Mouse (Mus musculus) forebrain, postnatal 0 days (tissue): Measurements from ENCODE around the gene Krtap28-13. TPM values are rescaled to one million over a fixed set of nuclear protein-coding genes. Genes with fewer than 3 reads are reported as not detected.

ENCODE experiments used
- ATAC-seq: fragments of 200-750 bp; cut with Nextera tagmentation; 2 replicates; pipeline ENCODE4 v1.8.0; 2017; ENCODE audit warnings: mild to moderate bottlenecking, moderate library complexity
- DNase-seq: peaks from one replicate; pipeline ENCODE4 v3.0.0-alpha.2; 2015
- H3K27ac ChIP-seq: fragments of 300-500 bp; sonication (generic); 2 replicates; pipeline ENCODE4 v1.5.1; 2014; ENCODE audit warnings: low read depth, mild to moderate bottlenecking, antibody characterized with exemption, low read length, moderate library complexity, mixed read lengths
- H3K27me3 ChIP-seq: fragments of 300-500 bp; sonication (generic); 2 replicates; pipeline ENCODE4 v1.6.1; 2014; ENCODE audit warnings: mild to moderate bottlenecking, low read length, mixed read lengths; ENCODE audit not compliant: insufficient read depth
- H3K36me3 ChIP-seq: fragments of 300-500 bp; sonication (generic); 2 replicates; pipeline ENCODE4 v1.6.1; 2014; ENCODE audit warnings: mild to moderate bottlenecking, moderate library complexity; ENCODE audit not compliant: insufficient read depth
- H3K4me1 ChIP-seq: fragments of 300-500 bp; sonication (generic); 2 replicates; pipeline ENCODE4 v1.6.1; 2014; ENCODE audit warnings: antibody characterized with exemption; ENCODE audit not compliant: insufficient read depth
- H3K4me2 ChIP-seq: fragments of 300-500 bp; sonication (generic); 2 replicates; pipeline ENCODE4 v1.6.1; 2014; ENCODE audit warnings: low read depth, mild to moderate bottlenecking, moderate library complexity
- H3K4me3 ChIP-seq: fragments of 300-500 bp; sonication (generic); 2 replicates; pipeline ENCODE4 v1.5.1; 2014; ENCODE audit warnings: low read depth, low read length, mixed read lengths
- H3K9ac ChIP-seq: fragments of 300-500 bp; sonication (generic); 2 replicates; pipeline ENCODE4 v1.6.1; 2014; ENCODE audit warnings: mild to moderate bottlenecking
- H3K9me3 ChIP-seq: fragments of 300-500 bp; sonication (generic); 2 replicates; pipeline ENCODE4 v1.6.1; 2016; ENCODE audit warnings: low read length
- CTCF ChIP-seq: sonication (generic); IDR thresholded peaks from 2 replicates; pipeline ENCODE4 v1.5.1; 2016; ENCODE audit warnings: antibody characterized with exemption, control low read depth, low read depth
- WGBS: fragments of 180-500 bp; shearing (Covaris S2); extraction: QIAGEN DNeasy Blood & Tissue Kit; methylation state at CpG from one replicate; pipeline ENCODE4 v1.1.7; 2014; 5-methylcytosine and 5-hydroxymethylcytosine counted together
- polyA plus RNA-seq: library from polyadenylated mRNA; unstranded; fragments of >200 nt; fragmentation: Nextera tagmentation; extraction: Ambion mirVana; gene quantifications from 2 replicates; pipeline ENCODE4 v1.2.1, GENCODE M21; 2015
- total RNA-seq: library from RNA; depleted of rRNA; stranded (reverse); fragments of >200 nt; gene quantifications from 2 replicates; pipeline ENCODE4 v1.2.3, GENCODE M21; 2014

Krtap28-13 gene
- total and polyA plus RNA-seq, 2 experiments from 2014 or later: not detected

DNA sequence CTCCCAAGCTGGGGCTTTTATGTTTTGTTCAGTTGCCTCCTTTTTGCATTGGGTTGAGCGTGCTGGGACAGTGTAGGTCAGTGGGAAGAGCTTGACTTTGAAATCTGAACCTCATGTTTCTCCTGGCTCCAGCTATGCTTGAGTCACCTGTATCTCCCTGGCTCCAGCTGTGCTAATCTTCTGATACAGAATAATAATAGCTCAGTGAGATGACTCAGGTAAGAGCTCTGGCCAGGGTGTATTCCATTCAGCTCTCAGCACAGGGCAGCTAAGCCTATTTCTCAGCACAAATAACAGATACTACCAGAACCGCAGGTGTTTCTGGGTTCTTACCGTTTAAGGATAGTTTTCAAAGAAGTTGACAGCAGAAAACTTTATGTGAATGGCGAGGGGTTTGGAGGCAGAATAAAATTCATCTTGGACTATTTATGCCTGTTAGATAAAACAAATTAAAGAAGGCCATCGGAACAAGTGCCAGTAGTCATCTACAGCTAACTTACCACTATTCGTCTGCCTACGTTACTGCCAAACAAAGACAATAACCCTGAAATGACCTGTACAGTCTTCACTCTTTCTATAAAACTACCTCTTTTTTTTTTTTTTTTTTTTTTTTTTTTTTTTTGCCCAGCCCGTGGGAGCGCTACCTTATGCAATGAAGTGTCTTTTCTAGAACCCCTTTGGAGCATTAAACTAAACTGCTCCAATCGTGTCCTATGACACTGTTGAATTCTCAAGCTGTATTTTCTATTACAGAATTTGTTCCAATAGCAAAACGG, 23.6 kb upstream of the Krtap28-13 start:
- Histone ChIP-seq H3K36me3 (no peaks in the 10 kb centered on the region), H3K4me1 (no peaks in the 10 kb centered on the region), H3K27ac (no peak overlapping the region), H3K9me3 (no peaks in the 10 kb centered on the region), H3K27me3 (no peaks in the 10 kb centered on the region), H3K4me2 (no peak overlapping the region), H3K9ac (no peak overlapping the region), H3K4me3 (no peak overlapping the region)
- WGBS: 62% methylated on average over 11 of the region's 11 CpGs
- ATAC-seq (no peak), DNase-seq (no peak)
- no peak for TF ChIP-seq CTCF

DNA sequence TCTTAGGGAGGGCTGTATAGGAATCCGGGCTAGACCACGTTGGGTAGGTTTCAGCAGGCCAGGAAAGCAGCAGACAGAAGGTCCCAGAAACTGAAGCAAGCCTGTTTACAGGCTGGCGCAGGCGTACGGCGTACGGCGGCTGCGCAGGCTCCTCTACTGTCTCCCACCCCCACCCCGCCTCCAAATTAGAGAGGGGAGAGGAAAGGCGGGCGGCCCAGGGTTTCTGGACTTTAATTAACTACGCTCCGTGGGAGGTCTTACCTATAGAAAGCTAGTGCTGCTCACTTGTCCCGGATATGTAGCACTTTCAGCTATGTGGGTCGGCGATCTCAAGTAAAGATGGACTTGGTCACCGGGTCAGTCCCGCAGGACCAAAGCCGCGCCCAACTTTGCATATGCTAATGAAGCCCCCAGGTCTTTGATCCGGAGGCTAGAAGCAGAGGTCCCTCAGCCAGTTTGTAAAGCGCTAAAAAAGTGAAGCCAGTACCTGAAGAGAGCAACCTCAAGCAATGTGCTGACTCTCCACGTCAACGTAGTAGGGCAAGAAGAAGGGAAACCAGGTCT, 22.5 kb upstream of the Krtap28-13 start, which contains the start of gene Slc19a3:
TSS of gene Slc19a3 (minus strand) at position 340 of the 564 bp plus-strand sequence.
- under 1% methylated on average over 25 of the region's 25 CpGs for WGBS
- no peak within 1 kb of the TSS for H3K27ac ChIP-seq

DNA sequence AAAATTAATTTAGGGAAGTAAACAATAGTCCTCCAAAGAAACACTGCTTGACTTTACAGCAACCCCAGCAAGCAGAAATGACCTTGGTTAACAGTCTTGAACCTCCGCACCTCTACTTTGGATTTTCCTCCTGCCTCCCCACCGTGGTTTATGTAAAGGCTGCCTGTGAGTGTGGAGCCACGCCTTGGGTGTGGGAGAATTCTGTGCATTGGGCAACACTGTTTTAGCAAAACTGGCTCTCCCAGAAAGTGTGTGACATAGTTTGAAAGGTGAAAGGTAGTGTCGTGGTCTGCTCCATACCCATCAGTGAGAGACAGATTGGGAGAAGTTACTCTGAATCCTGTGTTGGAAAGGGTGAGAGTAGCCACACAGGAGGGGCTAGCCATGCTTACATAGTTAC, 21.6 kb upstream of the Krtap28-13 start:
- H3K4me1 ChIP-seq: no peaks in the 10 kb centered on the region
- H3K9me3 ChIP-seq: no peaks in the 10 kb centered on the region
- no peak overlapping the region for H3K4me2 ChIP-seq
- TF ChIP-seq CTCF: no peak
- no peak for ATAC-seq
- H3K36me3 ChIP-seq: no peaks in the 10 kb centered on the region
- no peak for DNase-seq
- no peak overlapping the region for H3K9ac ChIP-seq
- no peaks in the 10 kb centered on the region for H3K27me3 ChIP-seq
- no peak overlapping the region for H3K4me3 ChIP-seq
- no peak overlapping the region for H3K27ac ChIP-seq
- WGBS: 82% methylated on average over 4 of the region's 4 CpGs

More for the DNA sequence above, 22.5 kb upstream of the Krtap28-13 start, which contains the start of gene Slc19a3:
- Histone ChIP-seq H3K4me3 (peak within 1 kb of the TSS; percentile 47), H3K9me3 (no peaks in the 10 kb centered on the region), H3K27me3 (no peaks in the 10 kb centered on the region), H3K36me3 (no peaks in the 10 kb centered on the region), H3K4me1 (no peaks in the 10 kb centered on the region), H3K4me2 (peak within 1 kb of the TSS; percentile 79), H3K9ac (peak within 1 kb of the TSS; percentile 54)
- no peak for TF ChIP-seq CTCF
- DNase-seq (peak; percentile 77), ATAC-seq (peak; percentile 98)

DNA sequence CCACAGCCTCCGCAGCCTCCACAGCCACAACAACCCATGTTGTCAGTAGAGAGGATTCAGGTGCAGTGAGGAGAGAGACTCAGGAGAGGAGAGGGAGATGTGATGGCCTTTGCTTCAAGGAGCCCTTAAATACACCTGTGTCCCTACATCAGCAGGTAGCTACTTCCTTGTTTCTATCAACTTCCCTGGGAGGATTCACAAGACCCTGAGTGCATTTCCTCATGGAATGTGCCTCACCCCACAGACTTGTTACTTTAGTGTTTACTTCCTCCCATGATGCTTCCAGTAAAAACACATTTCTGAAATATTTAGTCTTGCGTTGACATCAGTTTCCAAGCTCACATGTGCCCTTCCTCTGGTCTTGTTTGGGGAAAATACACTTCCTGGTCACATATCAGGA, 18.4 kb upstream of the Krtap28-13 start, which contains the start of gene Krtap28-10:
TSS of gene Krtap28-10 (minus strand) at position 101 of the 400 bp plus-strand sequence.
- H3K27me3 ChIP-seq: no peaks in the 10 kb centered on the region
- no peaks in the 10 kb centered on the region for H3K9me3 ChIP-seq
- WGBS: 95% methylated on average over 2 of the region's 2 CpGs
- H3K4me1 ChIP-seq: no peaks in the 10 kb centered on the region
- no peak within 1 kb of the TSS for H3K4me3 ChIP-seq
- H3K4me2 ChIP-seq: no peak within 1 kb of the TSS
- H3K27ac ChIP-seq: no peak within 1 kb of the TSS
- DNase-seq: no peak
- no peak for ATAC-seq
- no peak for TF ChIP-seq CTCF
- H3K9ac ChIP-seq: no peak within 1 kb of the TSS
- no peaks in the 10 kb centered on the region for H3K36me3 ChIP-seq

DNA sequence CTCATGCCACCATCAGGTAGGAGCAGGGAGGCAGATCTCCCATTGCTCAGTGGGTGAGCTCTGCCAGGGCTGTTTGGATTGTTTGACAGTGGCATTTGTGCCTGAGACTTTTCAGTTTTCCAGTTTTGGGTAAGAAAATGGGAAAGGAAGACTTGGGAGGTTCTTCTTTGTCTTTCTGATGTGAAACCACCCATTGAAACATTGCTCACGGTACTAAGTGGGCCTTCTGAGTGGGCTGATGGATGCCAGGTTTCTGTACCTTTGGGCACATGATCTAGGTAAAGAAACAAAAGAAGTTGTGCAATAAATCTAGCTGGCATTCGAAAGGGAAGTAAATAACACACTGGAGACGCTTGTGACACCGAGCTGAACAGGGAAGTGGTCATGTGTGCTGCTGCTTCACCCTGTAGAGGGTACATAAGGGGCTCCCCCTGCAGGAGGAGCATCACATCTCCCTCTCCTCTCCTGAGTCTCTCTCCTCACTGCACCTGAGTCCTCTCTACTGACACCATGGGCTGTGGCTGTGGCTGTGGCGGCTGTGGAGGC, 15.8 kb upstream of the Krtap28-13 start, which contains the start of gene Gm47969:
TSS of gene Gm47969 (plus strand) at position 51 of the 546 bp plus-strand sequence.
- Histone ChIP-seq H3K4me1 (no peaks in the 10 kb centered on the region), H3K9ac (no peak within 1 kb of the TSS), H3K36me3 (no peaks in the 10 kb centered on the region), H3K27me3 (no peaks in the 10 kb centered on the region), H3K9me3 (no peaks in the 10 kb centered on the region), H3K27ac (no peak within 1 kb of the TSS), H3K4me2 (no peak within 1 kb of the TSS), H3K4me3 (no peak within 1 kb of the TSS)
- DNase-seq: no peak
- no peak for TF ChIP-seq CTCF
- WGBS: 91% methylated on average over 5 of the region's 5 CpGs
- ATAC-seq: no peak

DNA sequence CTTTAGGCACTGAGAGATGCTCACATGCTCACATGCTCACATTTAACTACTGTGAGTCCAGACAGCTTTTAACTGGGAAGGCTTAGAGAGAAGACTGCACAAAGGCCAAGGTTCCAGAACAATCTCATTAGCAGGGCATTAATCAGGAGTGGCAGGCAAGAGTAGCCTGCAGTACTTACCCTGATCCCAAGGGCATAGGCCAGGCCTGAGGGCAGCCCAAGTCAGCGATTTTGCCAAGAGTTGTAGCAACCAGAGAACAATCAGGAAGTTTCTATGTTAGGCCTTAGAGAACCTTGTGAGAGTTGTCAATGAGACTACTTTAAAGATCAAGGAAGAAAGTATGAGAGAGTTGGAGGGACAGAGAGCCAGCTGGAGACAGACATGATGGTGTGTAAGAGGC, 2.2 kb upstream of the Krtap28-13 start:
- no peak for ATAC-seq
- Histone ChIP-seq H3K4me1 (peaks cover 4% of the 10 kb centered on the region; the same call in 1 of the 2 replicates), H3K27me3 (no peaks in the 10 kb centered on the region), H3K4me3 (no peak overlapping the region), H3K27ac (no peak overlapping the region), H3K4me2 (no peak overlapping the region), H3K9ac (no peak overlapping the region), H3K36me3 (no peaks in the 10 kb centered on the region), H3K9me3 (no peaks in the 10 kb centered on the region)
- 78% methylated on average over 1 of the region's 1 CpGs for WGBS
- no peak for TF ChIP-seq CTCF
- no peak for DNase-seq

DNA sequence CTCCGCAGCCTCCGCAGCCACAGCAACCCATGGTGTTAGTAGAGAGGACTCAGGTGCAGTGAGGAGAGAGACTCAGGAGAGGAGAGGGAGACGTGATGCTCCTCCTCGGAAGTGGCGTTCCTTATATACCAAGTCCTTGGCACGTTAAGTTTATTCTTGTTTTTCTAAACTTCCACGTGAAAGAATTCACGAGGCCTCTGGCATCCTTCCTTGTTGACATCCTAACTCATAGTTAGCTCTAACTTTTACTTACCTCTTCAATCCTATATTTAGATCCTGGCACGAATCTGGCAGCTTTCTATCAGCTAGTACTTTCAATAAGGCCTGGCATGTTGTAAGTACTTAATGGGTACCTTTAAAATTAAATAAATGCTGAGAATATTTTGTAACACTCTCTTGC, 1.5 kb upstream of the Krtap28-13 start, which contains the start of gene A030005K14Rik:
TSS of gene A030005K14Rik (minus strand) at position 101 of the 400 bp plus-strand sequence.
- H3K4me2 ChIP-seq: no peak within 1 kb of the TSS
- no peak within 1 kb of the TSS for H3K9ac ChIP-seq
- 85% methylated on average over 9 of the region's 9 CpGs for WGBS
- no peak for DNase-seq
- ATAC-seq: no peak
- H3K27ac ChIP-seq: no peak within 1 kb of the TSS
- H3K4me1 ChIP-seq: peaks cover 4% of the 10 kb centered on the region; the same call in 1 of the 2 replicates
- H3K4me3 ChIP-seq: no peak within 1 kb of the TSS
- no peaks in the 10 kb centered on the region for H3K27me3 ChIP-seq
- H3K9me3 ChIP-seq: no peaks in the 10 kb centered on the region
- no peaks in the 10 kb centered on the region for H3K36me3 ChIP-seq
- TF ChIP-seq CTCF: no peak
